Mouse (Mus musculus): ENCODE measurements around the gene Klf9. TPM values are rescaled to one million over a fixed set of nuclear protein-coding genes. Genes with fewer than 3 reads are reported as not detected.

The Klf9 gene
- 6.1 and 6.4 TPM in 2 replicates for polyA plus RNA-seq (2012; rRNA removed)

GRCm38 (mm10) chr19:23140689-23141317 lies at the start of gene Klf9:
Gene Klf9 (plus strand): TSS chr19:23141226.

Other genes starting within 250 kb of the Klf9 start
- 45.1 and 47.1 TPM in 2 replicates for gene Smc5, start 132.7 kb downstream of the Klf9 start, polyA plus RNA-seq (2012; rRNA removed)

Measured in central nervous system, embryonic 18 days (tissue).